Mouse (Mus musculus) E14TG2a.4 (cell line): Measurements from ENCODE around the gene Creb5.

ENCODE experiments used
- H3K27me3 ChIP-seq: 2 replicates; pipeline ENCODE4 v1.6.1; 2014; ENCODE audit warnings: low read length, control low read depth; ENCODE audit not compliant: insufficient read depth
- H3K36me3 ChIP-seq: 2 replicates; pipeline ENCODE4 v1.6.1; 2014; ENCODE audit warnings: low read length, control low read depth; ENCODE audit not compliant: insufficient read depth
- H3K4me1 ChIP-seq: replicated peaks from 2 replicates; pipeline ENCODE4 v1.6.1; 2014; ENCODE audit warnings: low read depth, low read length, control low read depth
- H3K4me3 ChIP-seq: replicated peaks from 2 replicates; pipeline ENCODE4 v1.5.1; 2014; ENCODE audit warnings: mild to moderate bottlenecking, low read length
- H3K9me3 ChIP-seq: 2 replicates; pipeline ENCODE4 v1.6.1; 2014; ENCODE audit warnings: low read length, control low read depth
- CTCF ChIP-seq: conservative IDR thresholded peaks from 2 replicates; pipeline ENCODE4 v1.5.1; 2014; ENCODE audit warnings: low read length
- NANOG ChIP-seq: IDR thresholded peaks from 2 replicates; pipeline ENCODE4 v1.6.1; 2014; ENCODE audit warnings: borderline replicate concordance, low read length, mixed read lengths
- POU5F1 ChIP-seq: IDR thresholded peaks from 2 replicates; pipeline ENCODE4 v1.6.1; 2014; ENCODE audit warnings: low read length, borderline replicate concordance

Gene Creb5

DNA sequence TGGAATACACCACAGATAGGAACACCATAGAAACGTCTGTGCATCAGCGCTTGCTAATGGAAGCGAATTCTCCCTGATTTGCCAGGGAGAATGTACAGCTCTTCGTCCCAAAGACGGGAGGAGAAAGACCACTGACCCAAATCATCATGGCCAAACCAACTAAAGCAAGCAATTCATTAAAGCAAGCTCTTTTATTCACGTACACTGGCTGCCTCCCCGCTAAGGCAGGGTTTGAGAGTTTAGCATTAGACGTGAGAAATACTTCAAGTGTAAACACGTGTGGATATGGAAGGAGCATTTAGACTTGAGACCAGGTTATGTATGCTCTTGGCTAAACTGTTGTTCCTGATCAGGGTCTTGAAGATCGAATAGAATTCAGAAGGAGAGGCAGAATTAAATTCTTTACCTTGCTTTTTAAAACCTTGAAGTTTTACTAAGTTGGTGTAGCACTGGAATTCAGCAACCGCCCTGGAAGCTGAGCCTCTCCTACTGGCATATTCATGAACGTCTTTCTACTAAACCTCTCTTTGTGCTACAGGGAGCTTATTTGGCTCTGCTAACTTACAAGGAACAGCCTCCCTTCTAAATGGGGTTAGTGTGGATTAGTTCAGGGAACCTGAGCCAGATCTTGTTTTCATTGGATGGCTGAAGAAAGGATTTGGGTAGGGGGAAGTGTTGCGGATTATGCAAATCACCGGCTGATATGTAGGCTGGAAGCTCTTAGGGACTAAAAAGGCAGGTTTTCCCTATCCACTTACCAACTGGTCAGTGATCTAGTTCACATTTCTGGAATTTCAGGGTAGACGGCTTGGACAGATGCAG, 337.6 kb downstream of the Creb5 start:
- H3K36me3 ChIP-seq = no peaks in the 10 kb centered on the region
- H3K4me1 ChIP-seq = no peaks in the 10 kb centered on the region
- no peak overlapping the region for H3K4me3 ChIP-seq
- no peaks in the 10 kb centered on the region for H3K27me3 ChIP-seq
- no peaks in the 10 kb centered on the region for H3K9me3 ChIP-seq
- TF ChIP-seq POU5F1 = no peak
- TF ChIP-seq CTCF = no peak
- no peak for TF ChIP-seq NANOG

DNA sequence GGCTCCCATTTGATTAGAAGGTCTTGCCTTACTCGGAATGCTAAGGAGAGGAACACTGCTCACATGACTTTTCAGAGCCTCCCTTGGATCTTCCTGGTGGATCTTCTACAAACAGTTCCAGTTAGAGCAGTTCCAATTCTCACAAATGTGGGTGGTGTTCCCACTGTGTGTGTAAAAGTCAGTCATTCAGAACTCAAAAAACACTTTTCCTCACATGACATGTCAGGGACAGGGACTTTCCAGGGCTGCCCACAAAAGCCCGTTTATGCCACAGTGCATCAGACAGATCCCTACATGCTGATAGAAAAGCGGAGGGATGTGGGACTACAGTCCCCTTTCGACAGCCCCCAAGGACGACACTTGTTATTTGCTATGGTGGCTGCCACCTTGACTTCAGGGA, 339.0 kb downstream of the Creb5 start:
- H3K4me1 ChIP-seq = no peaks in the 10 kb centered on the region
- no peaks in the 10 kb centered on the region for H3K9me3 ChIP-seq
- no peak overlapping the region for H3K4me3 ChIP-seq
- no peaks in the 10 kb centered on the region for H3K27me3 ChIP-seq
- no peaks in the 10 kb centered on the region for H3K36me3 ChIP-seq
- TF ChIP-seq NANOG (no peak), POU5F1 (no peak), CTCF (no peak)

DNA sequence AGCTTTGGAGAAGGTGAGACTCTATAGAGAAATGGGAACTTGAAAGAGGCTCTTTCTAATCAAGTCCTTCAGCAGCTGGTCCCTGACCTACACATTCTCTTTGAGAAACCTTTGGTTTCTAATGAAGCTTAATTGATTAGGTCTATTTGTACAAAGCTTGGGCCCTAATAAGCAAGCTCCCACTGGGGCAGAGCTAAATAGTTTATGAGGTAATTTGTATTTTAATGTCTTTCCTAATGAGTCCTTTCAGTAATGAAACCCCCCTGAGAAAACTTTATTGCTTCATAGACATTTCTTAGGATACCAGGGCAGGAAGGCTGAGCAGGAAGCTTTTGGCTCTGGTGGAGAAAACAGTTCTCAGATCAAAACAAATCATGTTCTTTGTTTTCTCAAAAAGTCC, 341.6 kb downstream of the Creb5 start:
- H3K27me3 ChIP-seq = no peaks in the 10 kb centered on the region
- H3K9me3 ChIP-seq = no peaks in the 10 kb centered on the region
- no peak overlapping the region for H3K4me3 ChIP-seq
- H3K4me1 ChIP-seq = no peaks in the 10 kb centered on the region
- no peaks in the 10 kb centered on the region for H3K36me3 ChIP-seq
- TF ChIP-seq CTCF = no peak
- no peak for TF ChIP-seq POU5F1
- no peak for TF ChIP-seq NANOG

DNA sequence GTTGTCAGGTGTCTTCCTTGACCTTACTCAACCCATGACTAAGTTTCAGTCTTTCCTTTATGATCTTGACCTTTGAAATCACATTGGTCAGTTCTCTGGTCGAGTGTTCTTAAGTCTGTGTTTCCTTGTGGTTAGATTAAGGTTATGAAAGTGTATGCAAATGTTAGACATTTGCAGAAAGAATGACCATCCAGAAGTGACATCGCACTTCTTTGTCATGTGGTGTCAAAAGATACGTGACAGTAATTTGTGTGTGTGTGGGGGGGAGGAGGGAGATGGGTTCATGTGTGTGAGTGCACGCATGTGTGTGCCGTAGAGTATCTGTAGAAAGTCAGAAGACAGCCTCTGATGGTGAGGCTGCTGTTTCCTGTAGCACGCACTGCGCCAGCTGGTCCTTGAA, 348.4 kb downstream of the Creb5 start:
- Histone ChIP-seq H3K9me3 (no peaks in the 10 kb centered on the region), H3K4me1 (no peaks in the 10 kb centered on the region), H3K27me3 (no peaks in the 10 kb centered on the region; the same call in 1 of the 2 replicates), H3K36me3 (no peaks in the 10 kb centered on the region), H3K4me3 (no peak overlapping the region)
- TF ChIP-seq NANOG (no peak), CTCF (no peak), POU5F1 (no peak)

DNA sequence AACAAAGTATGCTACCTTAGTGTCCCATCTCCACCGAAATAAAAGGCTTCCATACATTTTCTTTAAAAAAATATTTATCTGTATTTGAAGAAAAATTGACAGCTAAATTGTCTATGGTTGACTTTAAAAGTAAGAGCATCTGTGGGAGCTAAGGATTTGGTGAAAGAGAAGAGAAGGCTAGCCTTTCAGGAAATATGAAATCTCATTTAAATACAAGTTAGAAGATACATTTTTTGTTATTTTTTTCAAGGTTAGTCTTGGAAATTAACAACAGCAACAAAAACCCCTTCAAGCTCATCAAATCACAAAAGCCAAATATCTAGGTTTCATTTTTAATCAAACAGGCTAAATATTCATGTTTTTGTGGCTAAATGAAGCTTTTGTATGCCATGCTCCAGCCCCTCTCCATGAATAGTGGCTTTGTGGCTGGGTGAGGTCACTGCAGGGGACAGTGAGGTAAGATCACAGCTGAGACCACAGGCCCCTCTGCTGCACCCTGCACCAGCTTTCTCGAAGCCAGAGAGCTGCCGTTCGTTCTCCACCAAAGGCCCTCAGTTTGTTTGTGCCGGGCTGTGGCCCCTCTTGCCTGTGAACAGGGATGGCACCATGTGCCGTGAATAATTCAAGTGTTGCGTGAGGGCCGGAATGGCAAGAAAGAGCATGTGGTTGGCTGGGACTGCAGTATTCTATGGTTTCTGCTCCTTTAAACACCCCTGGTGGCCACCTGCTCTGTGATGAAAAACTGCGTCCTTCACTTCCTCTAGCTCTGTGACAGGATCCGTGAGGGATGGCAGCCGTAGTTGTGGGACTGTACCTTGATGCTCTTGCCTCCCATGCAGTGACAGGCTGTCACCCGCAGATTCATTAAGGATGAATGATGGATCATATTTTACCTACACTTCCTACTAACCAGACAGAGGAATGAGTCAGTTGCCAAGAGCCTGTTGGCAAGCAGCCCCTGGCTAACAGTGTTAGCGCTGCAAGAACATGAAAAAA, 350.6 kb downstream of the Creb5 start:
- H3K4me3 ChIP-seq = no peak overlapping the region
- TF ChIP-seq NANOG (no peak), CTCF (no peak), POU5F1 (no peak)
- no peaks in the 10 kb centered on the region for H3K9me3 ChIP-seq
- no peaks in the 10 kb centered on the region for H3K36me3 ChIP-seq
- H3K27me3 ChIP-seq = no peaks in the 10 kb centered on the region; the same call in 1 of the 2 replicates
- H3K4me1 ChIP-seq = no peaks in the 10 kb centered on the region

DNA sequence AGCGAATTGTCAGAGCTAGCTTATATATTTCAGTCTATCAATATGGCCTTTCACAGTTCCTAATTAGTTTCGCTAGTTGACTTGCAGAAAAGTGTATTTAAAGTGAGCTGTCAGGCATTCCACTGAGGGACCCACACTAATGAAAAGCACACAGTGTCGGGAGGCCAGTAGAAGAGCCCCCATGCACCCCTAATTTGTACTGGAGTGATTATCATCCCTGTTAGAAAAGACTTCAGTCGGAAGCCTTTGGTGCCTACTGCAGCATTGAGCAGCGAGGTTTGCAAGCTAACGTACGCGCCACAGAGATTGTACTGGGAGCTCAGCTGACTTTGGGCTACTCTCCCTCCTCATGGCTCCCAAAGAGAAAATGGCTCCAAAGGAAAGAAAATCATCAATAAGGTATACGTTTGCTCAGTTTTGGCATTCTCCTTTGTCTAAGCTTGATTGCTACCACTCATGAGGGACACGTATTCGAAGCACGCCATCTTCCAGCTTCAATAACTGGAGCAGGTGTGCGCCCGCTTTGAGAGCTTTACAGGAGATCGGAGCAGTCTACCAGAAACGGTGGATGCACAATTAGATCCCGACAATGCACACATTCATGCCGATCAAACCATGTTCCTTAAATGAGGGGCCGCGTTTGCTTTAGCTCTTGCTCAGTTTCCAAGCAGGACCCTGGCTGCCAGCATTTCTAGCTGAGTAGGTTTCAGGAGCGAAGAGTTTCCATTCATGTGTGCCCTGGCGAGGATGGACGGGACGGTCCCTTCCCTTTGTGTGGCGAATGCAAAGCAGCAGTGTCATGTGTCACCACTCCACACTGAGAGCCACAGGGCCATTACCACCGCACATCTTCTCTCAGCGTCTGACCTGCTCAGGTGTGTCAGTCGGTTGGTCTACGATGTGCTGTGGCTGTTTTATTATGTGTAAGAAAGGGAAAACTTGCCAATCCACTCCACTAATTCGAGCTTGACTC, 354.8 kb downstream of the Creb5 start:
- Histone ChIP-seq H3K27me3 (no peaks in the 10 kb centered on the region; the same call in 1 of the 2 replicates), H3K4me1 (no peaks in the 10 kb centered on the region), H3K4me3 (no peak overlapping the region), H3K9me3 (no peaks in the 10 kb centered on the region), H3K36me3 (no peaks in the 10 kb centered on the region)
- TF ChIP-seq NANOG (no peak), CTCF (no peak), POU5F1 (no peak)

DNA sequence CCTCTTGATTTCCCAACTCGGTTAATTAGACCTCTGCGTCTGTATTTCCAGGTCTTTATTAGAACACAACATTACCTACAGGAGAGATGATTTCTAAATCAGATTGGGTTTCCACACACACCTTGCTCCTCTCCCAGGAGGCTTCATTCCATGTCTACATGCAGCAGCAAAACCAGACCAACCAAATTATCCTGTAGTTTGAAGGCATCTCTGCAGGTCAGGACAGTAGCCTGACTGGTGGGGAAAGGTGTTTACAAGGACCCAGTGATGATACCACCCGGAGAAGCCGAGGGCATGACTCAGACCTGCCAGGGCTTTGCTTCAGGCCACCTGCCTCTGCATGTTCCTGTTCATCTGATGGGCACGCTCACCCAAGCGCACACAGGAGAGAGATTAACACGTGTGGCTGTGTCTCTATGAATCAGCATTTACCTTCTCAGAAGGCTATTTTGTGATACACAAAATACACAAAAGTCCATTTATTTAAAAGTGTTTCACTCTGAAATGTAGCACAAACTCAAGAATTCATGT, 355.8 kb downstream of the Creb5 start:
- Histone ChIP-seq H3K4me3 (no peak overlapping the region), H3K36me3 (no peaks in the 10 kb centered on the region), H3K27me3 (no peaks in the 10 kb centered on the region; the same call in 1 of the 2 replicates), H3K9me3 (no peaks in the 10 kb centered on the region), H3K4me1 (no peaks in the 10 kb centered on the region)
- no peak for TF ChIP-seq NANOG
- no peak for TF ChIP-seq POU5F1
- TF ChIP-seq CTCF = no peak

DNA sequence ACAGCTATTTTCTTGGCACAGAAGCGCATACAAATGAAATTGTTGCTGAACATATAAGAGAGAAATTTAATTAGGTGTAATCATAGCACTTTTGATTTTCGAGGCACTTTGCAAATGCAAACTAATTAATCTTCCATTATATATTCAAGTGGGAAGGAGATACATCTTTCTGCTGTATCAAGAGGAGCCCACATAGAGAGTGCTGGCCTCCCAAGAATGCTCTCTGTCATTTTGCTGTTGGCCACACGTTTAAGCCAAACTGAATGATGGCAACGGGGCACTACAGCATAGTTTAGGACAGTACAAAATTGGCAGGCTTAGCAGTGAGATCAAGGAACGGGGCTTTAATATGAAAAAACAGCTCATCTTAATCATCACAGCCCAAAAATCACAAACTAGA, 356.4 kb downstream of the Creb5 start:
- TF ChIP-seq CTCF (no peak), POU5F1 (no peak)
- H3K4me1 ChIP-seq = no peaks in the 10 kb centered on the region
- H3K36me3 ChIP-seq = no peaks in the 10 kb centered on the region
- H3K4me3 ChIP-seq = no peak overlapping the region
- no peaks in the 10 kb centered on the region for H3K9me3 ChIP-seq
- no peaks in the 10 kb centered on the region for H3K27me3 ChIP-seq
